Mouse (Mus musculus) intestine, embryonic 16.5 days (tissue): ENCODE data around the gene Ppia. TPM values are rescaled to one million over a fixed set of nuclear protein-coding genes. Genes with fewer than 3 reads are reported as not detected.
"Not testable (repeated sequence)": the region's sequence is repeated elsewhere in the genome, so short reads cannot be mapped to it uniquely, and the experiment has no call there.

Source experiments
- ATAC-seq: fragments of 200-750 bp; cut with Nextera tagmentation; 2 replicates; pipeline ENCODE4 v1.8.0; 2017; ENCODE audit warnings: moderate TSS enrichment, moderate library complexity
- H3K27ac ChIP-seq: fragments of 300-500 bp; sonication (generic); 2 replicates; pipeline ENCODE4 v1.5.1; 2014; ENCODE audit warnings: mild to moderate bottlenecking, low read length
- H3K27me3 ChIP-seq: fragments of 300-500 bp; sonication (generic); replicated peaks from 2 replicates; pipeline ENCODE4 v1.6.1; 2014; ENCODE audit warnings: low read length, control low read depth, mixed read lengths; ENCODE audit not compliant: control insufficient read depth, insufficient read depth
- H3K36me3 ChIP-seq: fragments of 300-500 bp; sonication (generic); 2 replicates; pipeline ENCODE4 v1.6.1; 2014; ENCODE audit warnings: low read length, control low read depth; ENCODE audit not compliant: control insufficient read depth, insufficient read depth
- H3K4me1 ChIP-seq: fragments of 300-500 bp; sonication (generic); 2 replicates; pipeline ENCODE4 v1.6.1; 2014; ENCODE audit warnings: low read length, control low read depth, mixed read lengths; ENCODE audit not compliant: control insufficient read depth, insufficient read depth
- H3K4me2 ChIP-seq: fragments of 300-500 bp; sonication (generic); 2 replicates; pipeline ENCODE4 v1.6.1; 2014; ENCODE audit warnings: low read depth, low read length, control low read depth
- H3K4me3 ChIP-seq: fragments of 300-500 bp; sonication (generic); 2 replicates; pipeline ENCODE4 v1.5.1; 2014; ENCODE audit warnings: mild to moderate bottlenecking, low read length
- H3K9ac ChIP-seq: fragments of 300-500 bp; sonication (generic); 2 replicates; pipeline ENCODE4 v1.6.1; 2014; ENCODE audit warnings: low read depth, low read length
- H3K9me3 ChIP-seq: fragments of 300-500 bp; sonication (generic); 2 replicates; pipeline ENCODE4 v1.6.1; 2016; ENCODE audit warnings: low read length, control low read depth; ENCODE audit not compliant: control insufficient read depth
- WGBS: fragments of 180-500 bp; shearing (Covaris S2); extraction: QIAGEN DNeasy Blood & Tissue Kit; methylation state at CpG from one replicate; pipeline ENCODE4 v1.1.7; 2014; 5-methylcytosine and 5-hydroxymethylcytosine counted together
- polyA plus RNA-seq: library from polyadenylated mRNA; unstranded; fragments of >200 nt; fragmentation: Nextera tagmentation; extraction: Ambion mirVana; gene quantifications from 2 replicates; pipeline ENCODE4 v1.2.1, GENCODE M21; 2015

Gene Ppia
- 5,222 and 5,444 TPM in 2 replicates for polyA plus RNA-seq

- Histone ChIP-seq H3K9me3 (no peaks in the 10 kb centered on the region), H3K27me3 (no peaks in the 10 kb centered on the region), H3K4me1 (peaks cover 15% of the 10 kb centered on the region), H3K4me2 (peak within 1 kb of the TSS; percentile 99), H3K9ac (peak within 1 kb of the TSS; percentile 95), H3K4me3 (peak within 1 kb of the TSS; percentile 93), H3K36me3 (peaks cover 2% of the 10 kb centered on the region; the same call in 1 of the 2 replicates), H3K27ac (peak within 1 kb of the TSS; percentile 98)
- peak; percentile 73 for ATAC-seq
- 5% methylated on average over 21 of the region's 21 CpGs for WGBS
Observed at GRCm38 (mm10) chr11:6414751-6415550, at the start of gene Ppia. Ppia (plus strand) TSS chr11:6415443.

GRCm38 (mm10) chr11:6365885-6366284 is 49.4 kb upstream of the Ppia start:
- H3K36me3 ChIP-seq = no peaks in the 10 kb centered on the region
- no peaks in the 10 kb centered on the region for H3K27me3 ChIP-seq
- H3K4me2 ChIP-seq = no peak overlapping the region
- 20% methylated on average over 11 of the region's 11 CpGs for WGBS
- H3K9ac ChIP-seq = no peak overlapping the region
- ATAC-seq = peak; percentile 83
- H3K4me1 ChIP-seq = peaks cover 5% of the 10 kb centered on the region; the same call in 1 of the 2 replicates
- no peak overlapping the region for H3K27ac ChIP-seq
- H3K9me3 ChIP-seq = no peaks in the 10 kb centered on the region
- H3K4me3 ChIP-seq = no peak overlapping the region

- H3K9ac ChIP-seq = no peak overlapping the region
- no peaks in the 10 kb centered on the region for H3K36me3 ChIP-seq
- H3K27me3 ChIP-seq = no peaks in the 10 kb centered on the region
- 0 out of 2 replicates have a peak overlapping the region, but pooled peaks have one; percentile 16 for H3K27ac ChIP-seq
- 46% methylated on average over 6 of the region's 6 CpGs for WGBS
- H3K4me1 ChIP-seq = peaks cover 5% of the 10 kb centered on the region; the same call in 1 of the 2 replicates
- ATAC-seq = peak; percentile 65
- no peak overlapping the region for H3K4me3 ChIP-seq
- H3K9me3 ChIP-seq = no peaks in the 10 kb centered on the region
- no peak overlapping the region for H3K4me2 ChIP-seq
Observed at GRCm38 (mm10) chr11:6366434-6366833, 48.8 kb upstream of the Ppia start.

GRCm38 (mm10) chr11:6367156-6367555 is 48.1 kb upstream of the Ppia start:
- no peak overlapping the region for H3K27ac ChIP-seq
- whole genome bisulfite sequencing = 58% methylated on average over 4 of the region's 4 CpGs
- no peak for ATAC-seq
- no peak overlapping the region for H3K4me2 ChIP-seq
- peaks cover 5% of the 10 kb centered on the region; the same call in 1 of the 2 replicates for H3K4me1 ChIP-seq
- no peaks in the 10 kb centered on the region for H3K27me3 ChIP-seq
- H3K36me3 ChIP-seq = no peaks in the 10 kb centered on the region
- no peaks in the 10 kb centered on the region for H3K9me3 ChIP-seq
- no peak overlapping the region for H3K4me3 ChIP-seq
- no peak overlapping the region for H3K9ac ChIP-seq

GRCm38 (mm10) chr11:6367986-6368385 is 47.3 kb upstream of the Ppia start:
- ATAC-seq, H3K9ac ChIP-seq, H3K9me3 ChIP-seq, H3K36me3 ChIP-seq, H3K27ac ChIP-seq, H3K27me3 ChIP-seq, H3K4me2 ChIP-seq, H3K4me1 ChIP-seq, H3K4me3 ChIP-seq: not testable (repeated sequence)
- WGBS = 88% methylated on average over 5 of the region's 5 CpGs

GRCm38 (mm10) chr11:6371376-6372155 is 43.7 kb upstream of the Ppia start:
- H3K4me3 ChIP-seq = no peak overlapping the region
- H3K36me3 ChIP-seq = no peaks in the 10 kb centered on the region
- H3K4me1 ChIP-seq = no peaks in the 10 kb centered on the region
- no peaks in the 10 kb centered on the region for H3K27me3 ChIP-seq
- 81% methylated on average over 11 of the region's 11 CpGs for WGBS
- H3K9ac ChIP-seq = no peak overlapping the region
- ATAC-seq = no peak
- H3K4me2 ChIP-seq = no peak overlapping the region
- H3K27ac ChIP-seq = no peak overlapping the region
- no peaks in the 10 kb centered on the region for H3K9me3 ChIP-seq

GRCm38 (mm10) chr11:6372784-6373183 is 42.5 kb upstream of the Ppia start:
- ATAC-seq = no peak
- Histone ChIP-seq H3K4me1 (no peaks in the 10 kb centered on the region), H3K36me3 (no peaks in the 10 kb centered on the region), H3K27ac (no peak overlapping the region), H3K4me2 (no peak overlapping the region), H3K27me3 (no peaks in the 10 kb centered on the region), H3K4me3 (no peak overlapping the region), H3K9ac (no peak overlapping the region), H3K9me3 (no peaks in the 10 kb centered on the region)
- WGBS = 91% methylated on average over 9 of the region's 9 CpGs

- Histone ChIP-seq H3K27ac (no peak overlapping the region), H3K9ac (no peak overlapping the region), H3K4me3 (no peak overlapping the region), H3K27me3 (no peaks in the 10 kb centered on the region), H3K4me2 (no peak overlapping the region), H3K4me1 (no peaks in the 10 kb centered on the region), H3K9me3 (no peaks in the 10 kb centered on the region), H3K36me3 (no peaks in the 10 kb centered on the region)
- no peak for ATAC-seq
- WGBS = 81% methylated on average over 6 of the region's 6 CpGs
Observed at GRCm38 (mm10) chr11:6380916-6381315, 34.3 kb upstream of the Ppia start.

- Histone ChIP-seq H3K4me1 (peaks cover 17% of the 10 kb centered on the region), H3K9me3 (no peaks in the 10 kb centered on the region), H3K9ac (peak overlapping the region; percentile 93; the same call in 1 of the 2 replicates), H3K27ac (peak overlapping the region; percentile 99), H3K4me3 (no peak overlapping the region; the same call in 1 of the 2 replicates), H3K4me2 (peak overlapping the region; percentile 47), H3K27me3 (no peaks in the 10 kb centered on the region), H3K36me3 (no peaks in the 10 kb centered on the region; the same call in 1 of the 2 replicates)
- no peak for ATAC-seq
- WGBS = 88% methylated on average over 6 of the region's 6 CpGs
Observed at GRCm38 (mm10) chr11:6388126-6388725, 27.0 kb upstream of the Ppia start.
